Mouse (Mus musculus): ENCODE data around the gene Cyth1.

The Cyth1 gene

DNA sequence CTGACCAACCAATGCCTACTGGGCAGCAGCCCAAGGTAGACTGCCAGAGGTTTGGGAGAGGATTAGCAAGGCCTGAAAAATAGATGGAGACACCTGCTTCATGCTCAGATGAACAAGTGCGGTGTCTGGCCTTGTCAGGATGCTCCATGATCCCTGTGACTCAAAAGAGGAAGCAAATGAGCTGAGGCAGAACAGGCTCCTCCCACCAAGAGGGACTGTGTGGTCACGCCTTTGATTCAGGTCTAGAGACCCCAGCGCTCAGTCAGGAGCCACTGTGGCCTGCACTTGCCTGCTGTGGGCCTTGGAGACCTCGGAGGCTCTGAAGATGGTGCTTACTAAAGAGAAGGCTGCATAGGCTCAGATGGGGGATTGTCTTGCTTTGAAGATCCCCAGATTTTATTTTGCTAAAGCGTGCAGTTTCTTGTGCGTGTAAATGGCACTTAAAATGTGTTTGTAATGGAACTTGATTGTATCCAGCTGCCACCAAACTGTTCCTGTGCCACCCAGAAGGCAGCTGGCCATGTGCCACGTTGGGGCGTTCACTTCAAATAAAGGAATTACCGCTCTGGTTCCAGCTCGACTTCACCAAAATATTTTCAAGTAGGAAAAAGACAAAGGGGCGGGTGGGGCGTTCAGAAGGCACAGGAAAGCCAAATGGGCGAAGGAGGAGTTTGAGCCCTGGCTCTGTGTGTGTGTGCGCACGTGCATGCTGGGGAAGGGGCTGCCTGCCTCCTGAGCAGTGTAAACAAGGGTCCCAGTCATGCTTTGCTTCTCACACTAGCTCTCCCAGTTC, 6.0 kb upstream of the Cyth1 start:
- DNase-seq (ENCODE audit: extremely low spot score), result no peak

DNA sequence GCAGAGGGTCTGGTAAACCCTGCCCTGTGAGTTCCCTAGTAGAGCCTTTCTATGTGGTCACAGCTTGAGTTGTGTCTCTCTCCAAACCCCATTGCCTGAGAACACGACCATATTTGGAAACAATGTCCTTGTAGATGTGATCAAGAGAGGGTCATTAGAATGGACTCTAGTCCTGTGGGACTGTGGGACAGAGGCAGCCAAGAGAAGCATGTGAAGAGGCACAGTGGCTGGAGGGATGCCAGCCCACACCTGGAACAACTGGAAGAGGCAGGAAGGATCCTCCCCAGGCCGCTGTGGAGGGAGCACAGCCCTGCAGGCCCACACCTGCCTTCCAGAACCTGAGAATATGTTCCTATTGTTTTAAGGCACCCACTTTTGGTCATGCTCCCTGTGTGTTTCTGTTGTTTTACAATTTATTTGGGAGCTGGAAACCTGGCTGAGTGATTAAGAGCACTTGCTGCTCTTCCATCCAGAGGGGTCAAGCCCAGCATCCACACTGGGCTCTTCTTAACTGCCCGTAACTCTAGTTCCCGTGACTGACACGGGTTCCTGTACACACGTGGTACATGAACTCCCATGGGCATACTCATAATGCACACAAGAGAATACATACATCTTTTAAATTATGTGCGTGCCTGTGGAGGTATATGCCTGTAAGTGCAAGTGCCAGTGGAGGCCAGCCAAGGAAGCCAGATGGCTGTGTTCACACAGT, 5.2 kb upstream of the Cyth1 start:
- no peak for DNase-seq (ENCODE audit: extremely low spot score)

DNA sequence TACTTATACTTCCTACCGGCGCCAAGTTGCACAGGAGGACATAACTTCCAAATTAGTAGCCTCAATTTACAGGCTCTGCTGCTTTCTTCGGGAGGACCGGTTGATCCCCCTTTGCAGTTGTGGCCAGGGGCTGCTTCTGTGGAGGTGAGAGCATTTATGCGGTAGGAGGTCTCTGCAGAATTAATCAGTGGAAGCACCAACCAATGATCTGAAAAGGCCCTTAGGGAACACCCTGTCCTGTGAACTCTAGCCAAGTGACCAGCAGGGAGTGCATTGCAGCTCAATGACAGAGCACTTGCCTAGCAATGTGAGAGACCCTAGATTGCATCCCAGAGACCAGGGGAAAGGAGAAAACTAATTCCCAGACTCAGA, 606 bp upstream of the Cyth1 start:
- DNase-seq (ENCODE audit: extremely low spot score), result no peak

- peak; percentile 55 for DNase-seq (ENCODE audit: extremely low spot score)
Measured at GRCm38 (mm10) chr11:118247359-118248095, 865 bp downstream of the Cyth1 start.

- no peak for DNase-seq (ENCODE audit: extremely low spot score)
Measured at GRCm38 (mm10) chr11:118246724-118247123, 1.7 kb downstream of the Cyth1 start.

DNA sequence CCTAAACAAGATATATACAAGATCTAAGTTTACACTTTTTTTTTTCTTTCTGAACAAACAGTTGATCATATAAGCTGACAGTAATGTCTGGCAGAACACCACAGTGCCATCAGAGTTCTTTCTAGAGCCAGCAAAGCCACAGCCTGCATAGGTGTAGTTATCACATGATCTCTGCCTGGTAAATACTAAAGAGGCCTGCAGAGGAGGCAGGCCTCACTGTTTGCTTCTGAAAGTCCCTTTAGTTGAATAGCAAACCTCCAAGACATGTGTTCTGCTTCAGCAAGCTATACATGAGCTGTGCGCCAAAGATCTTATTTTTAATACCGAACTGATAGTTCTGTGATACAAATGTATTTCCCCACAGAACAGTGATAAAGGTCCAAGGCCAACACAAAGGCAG, 3.3 kb downstream of the Cyth1 start:
- DNase-seq (ENCODE audit: extremely low spot score), result no peak

- DNase-seq (ENCODE audit: extremely low spot score), result no peak
Measured at GRCm38 (mm10) chr11:118243627-118244261, 4.6 kb downstream of the Cyth1 start.

GRCm38 (mm10) chr11:118242506-118242905, 5.9 kb downstream of the Cyth1 start:
- no peak for DNase-seq (ENCODE audit: extremely low spot score)

GRCm38 (mm10) chr11:118240388-118240787, 8.0 kb downstream of the Cyth1 start:
- DNase-seq (ENCODE audit: extremely low spot score), result no peak

- peak; percentile 64 for DNase-seq (ENCODE audit: extremely low spot score)
Measured at GRCm38 (mm10) chr11:118239281-118240198, 8.9 kb downstream of the Cyth1 start.

DNA sequence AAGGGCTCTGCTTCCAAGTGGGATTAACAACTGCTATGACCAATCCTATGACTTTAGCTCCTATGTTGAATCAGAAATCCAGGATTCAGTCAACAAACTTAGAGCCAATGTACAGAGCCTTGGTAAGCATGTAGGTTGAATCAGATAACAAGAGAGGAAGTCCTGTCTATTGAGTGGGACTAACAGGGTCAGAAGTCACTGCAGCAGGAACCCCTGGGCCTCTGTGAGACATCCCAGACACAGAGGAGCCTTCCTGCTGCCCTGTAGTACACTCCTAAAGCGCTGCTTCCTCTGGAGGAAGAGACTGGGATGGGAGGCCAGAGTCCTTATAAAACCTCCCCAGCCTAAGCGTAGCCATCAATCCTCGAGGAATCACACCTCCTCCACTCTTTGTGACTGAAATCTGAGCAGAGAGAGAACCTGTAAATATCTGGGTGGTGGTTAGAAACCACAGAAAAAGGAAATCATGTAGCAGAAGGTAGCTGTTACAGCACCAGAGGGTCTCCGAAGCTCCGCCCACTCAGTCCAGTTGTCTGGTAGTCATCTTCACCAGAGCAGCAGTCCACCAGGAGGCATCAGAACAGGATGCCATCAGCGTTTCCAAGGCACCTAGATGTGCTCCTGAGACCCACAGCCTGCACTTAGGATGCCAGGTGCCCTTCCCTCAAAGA, 11.7 kb downstream of the Cyth1 start:
- DNase-seq (ENCODE audit: extremely low spot score), result no peak

GRCm38 (mm10) chr11:118234929-118235328, 13.5 kb downstream of the Cyth1 start:
- DNase-seq (ENCODE audit: extremely low spot score), result no peak

DNA sequence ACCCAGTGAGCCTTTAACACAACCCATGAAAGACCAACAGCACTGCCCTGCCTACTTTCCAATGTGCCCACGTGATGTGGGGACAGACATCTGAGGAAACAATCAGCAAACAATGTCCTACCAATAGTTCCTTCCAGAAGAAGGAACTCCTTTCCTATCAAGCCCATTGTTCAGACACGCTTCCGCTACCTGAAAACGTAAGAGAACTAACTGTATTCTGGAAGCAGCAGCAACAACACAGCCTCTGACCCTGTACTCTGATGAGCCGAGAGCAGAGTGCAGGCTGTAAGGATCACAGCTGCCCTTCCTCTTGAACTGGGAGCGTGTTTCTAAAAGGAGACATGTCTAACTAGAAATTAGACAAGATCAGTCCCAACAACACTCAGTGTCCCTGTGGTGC, 13.9 kb downstream of the Cyth1 start:
- no peak for DNase-seq (ENCODE audit: extremely low spot score)

DNA sequence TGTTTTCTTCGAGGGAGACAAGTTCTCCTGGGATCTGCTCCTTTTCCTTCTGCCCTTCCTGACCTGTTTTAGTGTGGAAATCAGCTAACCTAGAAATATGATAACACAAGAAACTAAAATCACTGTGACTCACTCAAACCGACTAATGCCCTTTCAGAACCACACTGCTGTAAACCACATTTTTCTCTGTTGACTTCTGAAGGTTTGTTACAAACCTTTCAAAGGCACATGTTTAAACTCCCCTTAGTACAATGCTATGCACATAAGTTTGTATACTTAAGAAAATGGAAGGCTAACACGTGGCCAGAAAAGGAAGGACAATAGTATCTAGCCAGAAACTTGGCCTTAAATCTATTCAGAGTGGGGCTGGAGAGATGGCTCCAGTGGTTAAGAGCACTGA, 14.5 kb downstream of the Cyth1 start:
- DNase-seq (ENCODE audit: extremely low spot score), result no peak

GRCm38 (mm10) chr11:118232314-118232831, 16.0 kb downstream of the Cyth1 start:
- no peak for DNase-seq (ENCODE audit: extremely low spot score)

GRCm38 (mm10) chr11:118229941-118230340, 18.5 kb downstream of the Cyth1 start:
- DNase-seq (ENCODE audit: extremely low spot score), result no peak

GRCm38 (mm10) chr11:118227650-118228049, 20.7 kb downstream of the Cyth1 start:
- no peak for DNase-seq (ENCODE audit: extremely low spot score)

- no peak for DNase-seq (ENCODE audit: extremely low spot score)
Measured at GRCm38 (mm10) chr11:118226850-118227249, 21.5 kb downstream of the Cyth1 start.

GRCm38 (mm10) chr11:118225862-118226261, 22.5 kb downstream of the Cyth1 start:
- DNase-seq (ENCODE audit: extremely low spot score), result no peak

Measured in embryo, embryonic 9.5 days (tissue).